Mouse (Mus musculus) brain, embryonic 14.5 days (tissue): Measurements from ENCODE around the gene Carmil2. TPM values are rescaled to one million over a fixed set of nuclear protein-coding genes. Genes with fewer than 3 reads are reported as not detected.

Source experiments
- DNase-seq: peaks from one replicate; pipeline ENCODE4 v3.0.0-alpha.2; 2011; ENCODE audit warnings: low read depth
- CTCF ChIP-seq: fragments of 200-500 bp; IDR thresholded peaks from 2 replicates; pipeline ENCODE4 v1.5.1; 2012; ENCODE audit warnings: inconsistent platforms, mild to moderate bottlenecking, moderate library complexity, borderline replicate concordance; ENCODE audit not compliant: insufficient read depth, insufficient read length; ENCODE audit errors: extremely low read depth
- POLR2A ChIP-seq: fragments of 200-500 bp; IDR thresholded peaks from 2 replicates; pipeline ENCODE4 v1.6.1; 2012; ENCODE audit warnings: mild to moderate bottlenecking, inconsistent platforms, borderline replicate concordance; ENCODE audit not compliant: poor library complexity, insufficient read depth, insufficient read length, severe bottlenecking; ENCODE audit errors: extremely low read depth
- polyA plus RNA-seq: library from polyadenylated mRNA; depleted of rRNA; stranded (reverse); fragments of >200 nt; gene quantifications from 2 replicates; pipeline ENCODE4 v1.2.3, GENCODE M21; 2012

The Carmil2 gene
- polyA plus RNA-seq, 1 experiment, result 20.5 TPM

DNA sequence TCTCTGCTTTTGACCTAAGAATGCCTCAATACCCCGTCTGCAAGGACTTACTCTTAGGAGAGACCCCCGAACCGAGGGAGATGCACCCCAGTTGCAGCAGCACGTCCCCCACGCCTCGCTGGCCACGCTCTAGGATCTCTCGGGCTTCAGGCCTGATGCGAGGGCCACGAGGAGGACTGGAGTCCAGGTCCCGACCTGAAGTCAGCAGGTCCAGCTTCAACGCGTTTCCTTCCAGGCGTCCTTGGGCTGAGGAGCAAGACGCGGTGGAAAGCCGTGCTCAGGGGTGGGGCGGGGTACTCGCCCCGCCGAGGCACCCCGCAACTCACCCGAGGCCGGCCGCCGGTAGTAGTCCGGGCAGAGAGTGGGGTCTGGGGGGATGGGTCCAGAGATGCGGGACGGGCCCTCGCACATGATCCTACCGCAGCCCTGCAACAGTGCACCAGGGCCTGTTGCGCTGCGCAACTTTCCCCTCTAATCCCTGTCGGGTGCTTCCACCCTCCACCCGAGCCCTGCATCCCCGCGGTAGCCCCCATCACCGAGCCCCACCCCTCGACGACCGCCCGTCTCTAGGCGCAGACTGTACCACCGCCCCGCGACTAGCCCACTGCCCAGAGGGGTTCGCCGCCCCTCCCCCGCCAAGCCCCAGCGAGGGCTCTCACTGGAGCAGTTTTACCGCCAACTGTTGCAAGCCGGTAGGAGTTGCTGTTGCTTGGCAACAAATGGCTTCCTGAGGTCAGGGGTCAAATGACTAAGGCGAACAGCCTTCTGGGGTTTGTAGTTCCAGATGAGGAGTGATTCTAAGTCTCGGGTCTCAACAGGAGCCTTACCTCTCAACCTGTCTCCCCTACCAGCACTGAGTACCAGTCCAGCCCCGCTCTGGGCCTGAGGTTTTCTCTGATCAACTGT is 21.7 kb downstream of the Carmil2 start, which contains the start of the genes 4933405L10Rik and Enkd1:
TSS of gene 4933405L10Rik (plus strand) at position 158 of the 906 bp plus-strand sequence.
TSS of gene Enkd1 (minus strand) at position 713 of the 906 bp plus-strand sequence.
- TF ChIP-seq CTCF (no peak), POLR2A (peak; percentile 26; the same call in 1 of the 2 replicates)
- peak; percentile 97 for DNase-seq

DNA sequence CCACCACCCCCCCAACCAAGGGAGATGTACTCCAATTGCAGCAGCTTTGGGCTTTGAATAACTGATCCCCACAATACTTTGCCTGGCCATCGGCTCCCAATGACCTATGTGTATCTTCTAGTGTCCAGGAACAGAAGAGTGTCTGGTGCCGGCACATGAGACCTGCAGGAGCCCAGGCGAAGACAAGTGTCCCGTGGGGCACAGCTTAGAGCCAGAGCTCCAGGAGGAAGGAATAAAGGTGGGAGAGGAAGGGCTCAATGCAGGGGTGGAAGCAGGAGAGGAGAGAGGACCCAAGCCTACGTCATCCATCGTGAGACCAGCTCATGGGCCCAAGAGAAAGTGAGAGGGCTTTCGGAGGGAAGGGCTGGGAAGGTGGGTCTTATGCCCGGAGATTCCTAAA is 22.6 kb downstream of the Carmil2 start:
- TF ChIP-seq CTCF, result no peak
- TF ChIP-seq POLR2A, result no peak
- no peak for DNase-seq

DNA sequence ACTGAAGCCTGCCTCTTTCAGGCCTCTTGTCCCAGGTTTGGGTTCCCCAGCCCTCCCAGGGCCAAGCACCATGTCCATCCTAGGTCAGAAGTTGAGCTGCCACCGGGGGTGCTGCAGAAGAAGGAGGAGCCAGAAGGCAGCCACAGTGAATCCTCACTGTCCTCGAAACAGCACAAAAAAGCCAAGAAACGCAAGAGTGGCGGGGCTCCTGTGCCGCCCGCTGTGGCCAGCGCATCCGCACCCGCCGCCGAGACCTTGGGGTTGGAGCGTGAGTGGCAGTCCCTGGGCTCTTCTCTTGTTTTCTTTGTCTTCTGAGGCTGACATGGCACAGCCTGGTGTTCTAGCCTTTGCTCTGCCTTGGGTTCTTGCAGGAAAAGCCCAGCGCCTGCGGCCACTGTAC is 23.2 kb downstream of the Carmil2 start:
- TF ChIP-seq CTCF (no peak), POLR2A (no peak)
- DNase-seq, result no peak

- TF ChIP-seq POLR2A (no peak), CTCF (no peak)
- DNase-seq, result no peak
These were observed 26.2 kb downstream of the Carmil2 start for GRCm38 (mm10) chr8:105712286-105712685.

GRCm38 (mm10) chr8:105714139-105714538 is 28.1 kb downstream of the Carmil2 start:
- peak; percentile 87 for DNase-seq

GRCm38 (mm10) chr8:105715042-105715441 is 29.0 kb downstream of the Carmil2 start:
- TF ChIP-seq POLR2A (no peak), CTCF (no peak)
- no peak for DNase-seq

More at GRCm38 (mm10) chr8:105714139-105714538, 28.1 kb downstream of the Carmil2 start:
- TF ChIP-seq CTCF (peak; percentile 83), POLR2A (no peak)

DNA sequence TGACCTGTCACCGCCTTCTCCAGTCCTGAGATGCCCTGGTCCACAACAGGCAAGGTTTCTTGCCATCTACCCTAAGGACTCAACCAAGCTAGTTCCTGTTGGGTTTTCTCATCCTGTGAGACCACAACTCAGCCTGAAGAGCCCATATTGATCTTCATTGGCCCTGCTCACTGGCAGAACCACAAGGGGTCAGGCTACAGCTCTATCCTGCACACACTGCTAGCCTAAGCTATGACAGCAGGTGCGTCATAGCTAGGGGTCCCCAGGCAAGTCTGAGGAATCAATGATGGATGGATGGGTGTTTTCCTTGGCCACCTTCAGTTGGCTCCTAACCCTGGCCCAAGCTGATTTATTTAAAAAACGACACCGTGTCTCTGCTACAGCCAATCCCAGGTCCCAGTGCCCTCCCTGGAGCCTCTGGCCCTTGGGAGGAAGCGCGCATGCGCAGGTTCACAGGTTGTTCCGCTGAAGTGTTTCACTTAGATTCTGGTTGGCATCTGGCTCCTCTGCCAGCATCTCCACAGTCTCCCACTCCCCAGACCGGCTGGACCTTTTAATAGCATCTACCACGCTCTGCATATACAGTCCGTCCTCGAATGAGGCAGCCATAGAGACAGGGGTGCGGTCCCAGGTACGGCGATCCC is 30.4 kb downstream of the Carmil2 start:
- TF ChIP-seq POLR2A, result no peak
- no peak for TF ChIP-seq CTCF
- DNase-seq, result no peak

DNA sequence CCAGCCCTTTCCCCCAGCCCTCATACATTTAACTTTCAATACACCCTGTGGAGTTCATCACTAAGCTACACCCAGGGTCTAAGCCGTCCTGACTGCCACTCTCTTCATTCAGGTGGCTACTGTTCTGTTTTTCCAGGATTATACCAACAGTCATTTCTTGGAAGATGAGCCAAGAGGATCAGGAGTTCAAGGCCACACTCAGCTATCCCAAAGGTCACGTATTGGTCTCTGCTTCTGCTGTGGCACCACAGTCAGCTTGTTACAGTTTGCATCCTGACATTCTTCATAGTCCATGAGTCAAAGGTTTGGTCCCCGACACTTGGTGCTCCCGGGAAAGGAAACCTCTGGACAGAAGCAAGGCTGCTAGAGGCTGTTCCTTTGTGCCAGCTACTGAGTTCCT is 33.6 kb downstream of the Carmil2 start:
- DNase-seq, result no peak
- TF ChIP-seq CTCF, result no peak
- no peak for TF ChIP-seq POLR2A

GRCm38 (mm10) chr8:105722861-105723260 is 36.8 kb downstream of the Carmil2 start:
- TF ChIP-seq CTCF (no peak), POLR2A (no peak)
- no peak for DNase-seq

DNA sequence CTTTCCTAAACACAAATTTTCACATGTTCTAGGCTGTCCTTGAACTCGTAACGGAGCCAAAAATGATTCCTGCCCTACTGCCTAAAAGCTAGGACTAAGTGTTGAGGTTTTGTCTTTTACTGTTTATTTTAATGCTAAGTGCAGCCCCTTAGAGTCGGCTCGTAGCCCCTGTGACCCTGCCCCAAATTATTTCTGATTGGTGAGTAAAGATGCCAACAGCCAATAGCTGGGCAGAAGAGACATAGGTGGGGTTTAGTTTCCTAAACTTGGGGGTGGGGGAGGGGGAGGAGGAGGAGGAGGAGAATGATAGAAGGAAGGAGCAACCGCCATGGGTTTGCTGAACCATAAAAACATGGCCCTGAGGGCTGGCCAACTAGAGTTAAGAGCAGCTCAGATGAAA is 39.7 kb downstream of the Carmil2 start:
- no peak for DNase-seq
- TF ChIP-seq POLR2A (no peak), CTCF (no peak)

GRCm38 (mm10) chr8:105727397-105728124 is 41.5 kb downstream of the Carmil2 start:
- DNase-seq, result no peak
- TF ChIP-seq POLR2A (no peak), CTCF (no peak)

- DNase-seq, result no peak
- TF ChIP-seq POLR2A (no peak), CTCF (no peak)
These were observed 46.1 kb downstream of the Carmil2 start for GRCm38 (mm10) chr8:105732186-105732585.

DNA sequence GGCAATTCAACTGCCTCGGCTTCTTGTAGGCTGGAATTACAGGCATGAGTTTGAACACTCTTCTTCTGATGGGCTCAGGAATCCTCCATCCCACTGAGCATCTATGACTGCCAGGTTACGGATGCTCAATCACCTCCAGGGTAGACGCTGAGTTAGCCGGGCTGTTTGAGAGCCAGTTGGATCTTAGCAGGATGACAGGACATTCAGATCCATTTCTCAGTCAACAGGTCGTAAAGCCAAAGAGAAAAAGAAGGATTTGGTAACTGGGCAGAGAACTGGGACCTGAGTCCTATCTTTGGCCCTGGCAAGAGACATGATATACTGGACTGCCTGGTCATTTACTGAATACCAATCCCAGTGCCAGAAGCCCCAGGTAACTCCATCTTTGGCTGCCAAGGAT is 53.1 kb downstream of the Carmil2 start:
- no peak for DNase-seq
- TF ChIP-seq CTCF, result no peak
- TF ChIP-seq POLR2A, result no peak
